In the genomic region with DNA sequence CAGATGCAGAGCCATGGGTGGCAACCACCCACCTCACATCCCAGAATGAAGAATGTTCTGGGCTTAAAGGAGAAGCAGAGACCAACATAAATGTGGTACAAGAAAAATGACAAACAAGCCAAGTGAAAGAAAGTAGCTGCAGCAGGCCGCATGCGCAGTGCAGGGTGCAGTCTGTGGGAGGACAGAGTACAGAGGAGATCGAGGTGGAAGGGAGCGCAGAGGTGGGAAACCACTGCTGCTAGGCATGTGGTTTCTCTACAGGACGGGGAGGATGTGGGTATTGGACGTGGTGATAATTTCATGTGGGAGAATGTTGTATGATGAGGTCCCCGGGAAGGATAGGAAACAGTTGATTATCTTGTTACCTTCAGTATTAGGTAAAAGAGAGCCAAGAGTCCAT, we compare ENCODE assay signal across 21 mouse cellular contexts.
DNase-seq lines count a peak whose midpoint lies in the region; ATAC-seq and TF ChIP-seq lines count a peak whose summit lies in the region.
"Had no signal": no experiment of that assay in that cellular context is flagged by ENCODE, and none has a peak within 500 bp of the region (broad histone marks: within the 10 kb centered on the region; RNA-seq: fewer than 3 reads in every experiment).

No protein-coding gene starts in this region.

- no peak for TF ChIP-seq CTCF in thymus, adult 2 months (IDR thresholded peaks at IDR 0.05; ENCODE audit: borderline replicate concordance, control insufficient read depth, extremely low read depth, insufficient read depth, low read length, poor library complexity)

- no peaks in the 10 kb centered on the region for H3K36me3 ChIP-seq in thymus, adult 2 months (ENCODE audit: control insufficient read depth, insufficient read depth, low read length)
- H3K36me3 ChIP-seq: hindbrain, embryonic 13.5 days; limb, embryonic 13.5 days; lung, embryonic 15.5 days had no signal

- no peak overlapping the region for H3K27ac ChIP-seq in thymus, adult 2 months (ENCODE audit: control insufficient read depth, insufficient read depth, low read length)
- H3K27ac ChIP-seq: hindbrain, embryonic 13.5 days; limb, embryonic 13.5 days; lung, embryonic 15.5 days had no signal

- H3K4me3 ChIP-seq in thymus, adult 2 months (ENCODE audit: control insufficient read depth, insufficient read depth, low read length), result no peak overlapping the region
- H3K4me3 ChIP-seq: erythroblast, embryonic 14.5 days; hindbrain, embryonic 13.5 days; limb, embryonic 13.5 days; lung, embryonic 15.5 days; myocyte had no signal

- peaks cover 10% of the 10 kb centered on the region for H3K4me1 ChIP-seq in thymus, adult 2 months (replicated peaks; ENCODE audit: control insufficient read depth, insufficient read depth, low read length)

- 10% methylated on average over 7 of the region's 7 CpGs for WGBS in thymus, adult 2 months

- no peak for TF ChIP-seq POLR2A in thymus, adult 2 months (IDR thresholded peaks at IDR 0.05; ENCODE audit: control insufficient read depth, extremely low read depth, insufficient read depth, low read length, poor library complexity)

- H3K27me3 ChIP-seq in thymus, adult 2 months (ENCODE audit: control insufficient read depth, insufficient read depth, low read length), result no peaks in the 10 kb centered on the region
- H3K27me3 ChIP-seq: hindbrain, embryonic 13.5 days; limb, embryonic 13.5 days; lung, embryonic 15.5 days had no signal

- peak; percentile 54 for DNase-seq in T-cell, adult 2 months (ENCODE audit: low spot score)
- peak; percentile 35 for DNase-seq in thymus, adult 2 months
- DNase-seq in thymus, postnatal 36 days, result peak; percentile 35 to 55
- DNase-seq in gastrocnemius, postnatal 10 days, result no peak
- DNase-seq in embryo, embryonic 9.5 days (ENCODE audit: extremely low spot score), result no peak
- DNase-seq: adrenal gland, adult 8-10 months; cerebellum, adult 8-10 months; cerebellum, postnatal 36 days; forebrain, postnatal 0 days; heart, postnatal 14 days; kidney, postnatal 14 days; right cerebral cortex, postnatal 25 days; spleen, adult 18-20 months had no signal

- ATAC-seq in hematopoietic stem cell, adult 5-6 weeks (replicated peaks in 1 of 2; ENCODE audit: insufficient read depth in 1 of 2, low FRiP score in 2 of 2, low TSS enrichment in 1 of 2, low read depth in 1 of 2, poor library complexity in 2 of 2, severe bottlenecking in 2 of 2), result peak; percentile 22 to 51; a peak in 3 of 4 replicates
- no peak for ATAC-seq in cerebellum, adult (ENCODE audit: insufficient number of reproducible peaks, low FRiP score, low TSS enrichment)
- ATAC-seq: forebrain, postnatal 0 days; intestine, postnatal 0 days had no signal

Comparison
In these comparisons a context has a peak if more than half of its experiments do, and no peak if none do; other contexts are left out.
1. DNase-seq: peak in T-cell, adult 2 months (single experiment), thymus, adult 2 months (single experiment) and thymus, postnatal 36 days (2 of 2); none in gastrocnemius, postnatal 10 days (single experiment) and embryo, embryonic 9.5 days (single experiment).